25 mouse cellular contexts compared by ENCODE assay signal in the genomic region with DNA sequence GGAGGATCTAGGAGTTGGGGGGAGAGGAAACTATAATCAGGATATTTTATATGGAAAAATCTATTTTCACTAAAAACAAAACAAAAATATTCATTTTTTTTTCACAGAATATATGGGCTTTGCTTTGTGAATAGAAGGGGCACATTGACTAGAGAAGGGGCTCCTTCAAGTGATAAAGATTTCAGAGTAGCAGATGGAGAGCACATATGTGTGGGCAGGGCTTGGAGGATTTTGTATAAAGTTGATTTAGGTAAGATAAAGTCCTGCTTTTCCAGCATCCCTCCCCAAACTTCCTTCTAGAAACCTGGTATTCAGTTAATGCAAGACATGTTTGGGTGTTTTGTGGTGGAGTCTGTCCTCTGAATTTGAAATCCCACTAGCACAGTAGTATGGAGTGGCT.
A peak's percentile ranks its signal among the peaks of the same experiment; 100 is the strongest.
DNase-seq lines count a peak whose midpoint lies in the region; ATAC-seq and TF ChIP-seq lines count a peak whose summit lies in the region.
"Had no signal": no experiment of that assay in that cellular context is flagged by ENCODE, and none has a peak within 500 bp of the region (broad histone marks: within the 10 kb centered on the region; RNA-seq: fewer than 3 reads in every experiment).

No protein-coding gene starts in this region.

- ATAC-seq in forebrain, embryonic 13.5 days: peak; percentile 52; the same call in 1 of the 2 replicates
- peak; percentile 77 for ATAC-seq in forebrain, embryonic 15.5 days (replicated peaks)
- ATAC-seq in forebrain, embryonic 11.5 days (replicated peaks; ENCODE audit: low FRiP score): no peak
- ATAC-seq in forebrain, postnatal 0 days: 0 out of 2 replicates have a peak, but pooled peaks have one; percentile 38
- ATAC-seq: activated CD4-positive, CD25-positive, alpha-beta regulatory T cell, adult 4 months; CD4-positive, CD25-positive, alpha-beta regulatory T cell, adult 4 months; Patski had no signal

- no peaks in the 10 kb centered on the region for H3K9me3 ChIP-seq in forebrain, embryonic 13.5 days (replicated peaks)
- H3K9me3 ChIP-seq in forebrain, embryonic 10.5 days: no peaks in the 10 kb centered on the region
- no peaks in the 10 kb centered on the region for H3K9me3 ChIP-seq in forebrain, embryonic 15.5 days
- H3K9me3 ChIP-seq in forebrain, embryonic 11.5 days (ENCODE audit: control insufficient read depth, low read length): no peaks in the 10 kb centered on the region
- H3K9me3 ChIP-seq in forebrain, postnatal 0 days (ENCODE audit: low read length): no peaks in the 10 kb centered on the region
- H3K9me3 ChIP-seq: embryonic facial prominence, embryonic 13.5 days; embryonic facial prominence, embryonic 15.5 days; G1E had no signal

- H3K27ac ChIP-seq in forebrain, embryonic 13.5 days: peak overlapping the region; percentile 55
- no peak overlapping the region for H3K27ac ChIP-seq in forebrain, embryonic 10.5 days
- H3K27ac ChIP-seq in forebrain, embryonic 15.5 days (replicated peaks): peak overlapping the region; percentile 31; the same call in 1 of the 2 replicates
- H3K27ac ChIP-seq in forebrain, embryonic 11.5 days (ENCODE audit: low read depth, low read length): no peak overlapping the region
- no peak overlapping the region for H3K27ac ChIP-seq in forebrain, postnatal 0 days (ENCODE audit: low read depth, low read length)
- H3K27ac ChIP-seq: embryonic facial prominence, embryonic 13.5 days; embryonic facial prominence, embryonic 15.5 days; gastrocnemius, adult 2 months had no signal

- peaks cover 24% of the 10 kb centered on the region for H3K4me1 ChIP-seq in forebrain, embryonic 13.5 days
- peaks cover 47% of the 10 kb centered on the region for H3K4me1 ChIP-seq in forebrain, embryonic 10.5 days
- peaks cover 9% of the 10 kb centered on the region; the same call in 1 of the 2 replicates for H3K4me1 ChIP-seq in forebrain, embryonic 15.5 days
- H3K4me1 ChIP-seq in forebrain, embryonic 11.5 days (replicated peaks; ENCODE audit: control insufficient read depth, insufficient read depth, low read length): peaks cover 7% of the 10 kb centered on the region
- no peaks in the 10 kb centered on the region for H3K4me1 ChIP-seq in forebrain, postnatal 0 days (ENCODE audit: insufficient read depth)
- H3K4me1 ChIP-seq: embryonic facial prominence, embryonic 15.5 days had no signal

- no peak overlapping the region for H3K4me3 ChIP-seq in forebrain, embryonic 13.5 days
- H3K4me3 ChIP-seq in forebrain, embryonic 10.5 days: no peak overlapping the region
- H3K4me3 ChIP-seq in forebrain, embryonic 15.5 days: no peak overlapping the region
- H3K4me3 ChIP-seq in forebrain, embryonic 11.5 days (ENCODE audit: low read depth, low read length): no peak overlapping the region
- H3K4me3 ChIP-seq in forebrain, postnatal 0 days (ENCODE audit: low read depth, low read length): no peak overlapping the region
- H3K4me3 ChIP-seq: embryonic facial prominence, embryonic 13.5 days; embryonic facial prominence, embryonic 15.5 days; erythroblast, embryonic 14.5 days; gastrocnemius, adult 2 months had no signal

- no peak overlapping the region for H3K9ac ChIP-seq in forebrain, embryonic 13.5 days
- no peak overlapping the region for H3K9ac ChIP-seq in forebrain, embryonic 15.5 days (replicated peaks)
- no peak overlapping the region for H3K9ac ChIP-seq in forebrain, embryonic 11.5 days (ENCODE audit: low read length)
- no peak overlapping the region for H3K9ac ChIP-seq in forebrain, postnatal 0 days
- H3K9ac ChIP-seq: embryonic facial prominence, embryonic 13.5 days; embryonic facial prominence, embryonic 15.5 days had no signal

- H3K27me3 ChIP-seq in forebrain, embryonic 13.5 days: no peaks in the 10 kb centered on the region
- H3K27me3 ChIP-seq in forebrain, embryonic 10.5 days (ENCODE audit: poor library complexity, severe bottlenecking): peaks cover 5% of the 10 kb centered on the region; the same call in 1 of the 2 replicates
- H3K27me3 ChIP-seq in forebrain, embryonic 15.5 days: no peaks in the 10 kb centered on the region
- H3K27me3 ChIP-seq in forebrain, embryonic 11.5 days (ENCODE audit: control insufficient read depth, insufficient read depth, low read length): no peaks in the 10 kb centered on the region
- no peaks in the 10 kb centered on the region for H3K27me3 ChIP-seq in forebrain, postnatal 0 days (ENCODE audit: insufficient read depth, low read length)
- H3K27me3 ChIP-seq: CH12.LX; embryonic facial prominence, embryonic 13.5 days; embryonic facial prominence, embryonic 15.5 days had no signal

- no peak for DNase-seq in forebrain, embryonic 10.5 days (ENCODE audit: extremely low spot score, low spot score)
- no peak for DNase-seq in forebrain, embryonic 11.5 days (ENCODE audit: low spot score)
- no peak for DNase-seq in forebrain, postnatal 0 days
- DNase-seq in adrenal gland, postnatal 25 days: no peak
- DNase-seq: adrenal gland, postnatal 10 days; adrenal gland, postnatal 36 days; B cell, adult 2 months; cerebellum, adult 11 months; cerebellum, adult 18-20 months; cerebellum, adult 8-10 months; cerebellum, adult 9-11 months; cerebellum, postnatal 14 days; cerebellum, postnatal 36 days; embryo, embryonic 11 days; gastrocnemius, adult 2 months had no signal

- no peak for TF ChIP-seq CTCF in forebrain, postnatal 0 days (IDR thresholded peaks at IDR 0.05; ENCODE audit: low read depth)

- H3K36me3 ChIP-seq in forebrain, embryonic 13.5 days (ENCODE audit: poor library complexity, severe bottlenecking): no peaks in the 10 kb centered on the region
- H3K36me3 ChIP-seq in forebrain, embryonic 10.5 days (replicated peaks): no peaks in the 10 kb centered on the region
- no peaks in the 10 kb centered on the region for H3K36me3 ChIP-seq in forebrain, embryonic 15.5 days
- H3K36me3 ChIP-seq in forebrain, embryonic 11.5 days (ENCODE audit: control insufficient read depth, insufficient read depth, low read length): no peaks in the 10 kb centered on the region
- H3K36me3 ChIP-seq in forebrain, postnatal 0 days (ENCODE audit: insufficient read depth): no peaks in the 10 kb centered on the region
- H3K36me3 ChIP-seq: embryonic facial prominence, embryonic 13.5 days; embryonic facial prominence, embryonic 15.5 days; G1E had no signal

- H3K4me2 ChIP-seq in forebrain, embryonic 13.5 days: no peak overlapping the region
- no peak overlapping the region for H3K4me2 ChIP-seq in forebrain, embryonic 15.5 days (replicated peaks)
- H3K4me2 ChIP-seq in forebrain, embryonic 11.5 days (ENCODE audit: low read depth, low read length, severe bottlenecking): no peak overlapping the region
- H3K4me2 ChIP-seq in forebrain, postnatal 0 days (ENCODE audit: low read depth): no peak overlapping the region
- H3K4me2 ChIP-seq: embryonic facial prominence, embryonic 13.5 days; embryonic facial prominence, embryonic 15.5 days had no signal

Comparison
In these comparisons a context has a peak if more than half of its experiments do, and no peak if none do; other contexts are left out.
1. H3K27ac ChIP-seq: peak in forebrain, embryonic 13.5 days (single experiment) and forebrain, embryonic 15.5 days (single experiment); none in forebrain, embryonic 10.5 days (single experiment), forebrain, embryonic 11.5 days (single experiment) and forebrain, postnatal 0 days (single experiment).